ENCODE assay signal across 8 mouse cellular contexts in the genomic region with DNA sequence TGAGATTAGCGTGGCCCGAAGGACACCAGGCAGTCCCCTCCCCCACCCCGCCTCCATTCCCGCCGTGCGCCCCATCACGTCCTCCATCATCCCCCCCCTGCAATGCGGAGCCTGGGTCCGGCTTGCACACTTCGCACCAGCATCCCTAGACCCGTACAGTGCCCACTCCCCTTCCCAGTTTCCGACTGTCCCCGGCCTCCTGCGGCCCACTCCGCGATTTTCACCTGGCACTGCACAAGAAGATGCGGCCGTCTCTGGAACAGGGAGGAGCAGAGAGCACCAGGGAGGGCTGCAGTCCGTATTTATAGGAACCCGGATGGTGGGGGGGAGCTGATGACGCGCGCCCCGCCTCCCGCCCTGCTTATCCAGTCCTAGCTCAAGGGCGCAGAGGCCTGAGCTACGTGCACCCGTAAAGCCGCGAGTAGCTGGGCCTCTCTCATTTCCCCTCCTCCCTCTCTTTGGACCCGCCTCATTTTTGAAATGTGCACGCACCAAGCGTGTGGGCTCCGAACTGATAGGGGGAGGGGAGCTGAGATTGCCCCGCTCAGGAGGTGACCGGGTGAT. TPM values are rescaled to one million over a fixed set of nuclear protein-coding genes. Genes with fewer than 3 reads are reported as not detected.
DNase-seq lines count a peak whose midpoint lies in the region; ATAC-seq and TF ChIP-seq lines count a peak whose summit lies in the region.

No protein-coding gene starts in this region.

- no peak for TF ChIP-seq EP300 in liver, embryonic 14.5 days (IDR thresholded peaks at IDR 0.05; ENCODE audit: low read depth)
- no peak for TF ChIP-seq EP300 in stomach, postnatal 0 days (optimal IDR thresholded peaks at IDR 0.05)

- H3K27ac ChIP-seq in brown adipose tissue, adult 24 weeks (replicated peaks; ENCODE audit: low read depth, low read length) = peak overlapping the region; percentile 97
- peak overlapping the region; percentile 100 for H3K27ac ChIP-seq in heart, embryonic 14.5 days (replicated peaks in 1 of 2; ENCODE audit: control insufficient read depth in 1 of 2, insufficient read depth in 1 of 2, low read depth in 2 of 2, low read length in 2 of 2)
- peak overlapping the region; percentile 83 for H3K27ac ChIP-seq in liver, embryonic 14.5 days
- H3K27ac ChIP-seq in neural tube, embryonic 11.5 days (ENCODE audit: low read depth, low read length) = peak overlapping the region; percentile 95
- H3K27ac ChIP-seq in stomach, postnatal 0 days (replicated peaks) = peak overlapping the region; percentile 97

- peak; percentile 81 for ATAC-seq in heart, embryonic 14.5 days (ENCODE audit: insufficient number of reproducible peaks, insufficient read depth, low FRiP score, low read depth)
- ATAC-seq in liver, embryonic 14.5 days (ENCODE audit: insufficient read depth) = peak; percentile 83
- ATAC-seq in neural tube, embryonic 11.5 days (ENCODE audit: insufficient read depth, low FRiP score, low TSS enrichment) = peak; percentile 92
- ATAC-seq in stomach, postnatal 0 days (ENCODE audit: low FRiP score, low TSS enrichment) = peak; percentile 90

- peak; percentile 98 for DNase-seq in CD4-positive, CD25-positive, alpha-beta regulatory T cell, adult 2 months (ENCODE audit: low read depth, low spot score)
- peak; percentile 56 for DNase-seq in fat pad, adult 2 months (ENCODE audit: extremely low read depth, low read depth, low spot score)
- peak; percentile 98 to 99 for DNase-seq in kidney, postnatal 25 days
- DNase-seq in liver, embryonic 14.5 days (ENCODE audit: low read depth in 3 of 3, low spot score in 3 of 3) = peak; percentile 90 to 94 (median 91)
- DNase-seq in neural tube, embryonic 11.5 days (ENCODE audit: low spot score) = peak; percentile 95
- DNase-seq in stomach, postnatal 0 days (ENCODE audit: low spot score) = peak; percentile 98

- H3K27me3 ChIP-seq in heart, embryonic 14.5 days (ENCODE audit: control insufficient read depth, insufficient read depth, low read length) = no peaks in the 10 kb centered on the region
- no peaks in the 10 kb centered on the region for H3K27me3 ChIP-seq in liver, embryonic 14.5 days (ENCODE audit: control insufficient read depth, insufficient read depth, low read length)
- no peaks in the 10 kb centered on the region for H3K27me3 ChIP-seq in neural tube, embryonic 11.5 days (ENCODE audit: control insufficient read depth, insufficient read depth, low read length)
- no peaks in the 10 kb centered on the region for H3K27me3 ChIP-seq in stomach, postnatal 0 days (ENCODE audit: control insufficient read depth, insufficient read depth, low read length)

- peak overlapping the region; percentile 70 for H3K4me2 ChIP-seq in heart, embryonic 14.5 days (ENCODE audit: low read length)
- peak overlapping the region; percentile 93 for H3K4me2 ChIP-seq in liver, embryonic 14.5 days (ENCODE audit: low read depth)
- H3K4me2 ChIP-seq in neural tube, embryonic 11.5 days (ENCODE audit: low read depth) = peak overlapping the region; percentile 85
- peak overlapping the region; percentile 86 for H3K4me2 ChIP-seq in stomach, postnatal 0 days (replicated peaks; ENCODE audit: low read depth)

- no peaks in the 10 kb centered on the region for H3K4me1 ChIP-seq in brown adipose tissue, adult 24 weeks (ENCODE audit: control insufficient read depth, insufficient read depth, insufficient read length, low read length)
- H3K4me1 ChIP-seq in heart, embryonic 14.5 days (ENCODE audit: control insufficient read depth in 2 of 2, insufficient read depth in 2 of 2, low read length in 2 of 2) = peaks cover 24 to 39% of the 10 kb centered on the region in 2 experiments
- H3K4me1 ChIP-seq in liver, embryonic 14.5 days (replicated peaks; ENCODE audit: control insufficient read depth in 2 of 2, insufficient read depth in 2 of 2, low read length in 1 of 2) = peaks cover 22 to 38% of the 10 kb centered on the region in 2 experiments
- peaks cover 26% of the 10 kb centered on the region for H3K4me1 ChIP-seq in neural tube, embryonic 11.5 days (ENCODE audit: control insufficient read depth, insufficient read depth, low read length)
- peaks cover 10% of the 10 kb centered on the region for H3K4me1 ChIP-seq in stomach, postnatal 0 days (replicated peaks; ENCODE audit: control insufficient read depth, insufficient read depth)

- peak overlapping the region; percentile 92 for H3K4me3 ChIP-seq in brown adipose tissue, adult 24 weeks (ENCODE audit: insufficient read depth, low read depth, low read length)
- H3K4me3 ChIP-seq in heart, embryonic 14.5 days (ENCODE audit: control insufficient read depth in 1 of 2, insufficient read depth in 1 of 2, low read depth in 1 of 2, low read length in 2 of 2) = peak overlapping the region; percentile 76 to 86
- peak overlapping the region; percentile 79 to 93 for H3K4me3 ChIP-seq in liver, embryonic 14.5 days (ENCODE audit: insufficient read depth in 1 of 2, low read depth in 2 of 2, low read length in 2 of 2)
- peak overlapping the region; percentile 96 for H3K4me3 ChIP-seq in neural tube, embryonic 11.5 days (ENCODE audit: low read depth, low read length)
- peak overlapping the region; percentile 84 for H3K4me3 ChIP-seq in stomach, postnatal 0 days (ENCODE audit: low read depth, low read length)

- H3K9me3 ChIP-seq in heart, embryonic 14.5 days (ENCODE audit: control insufficient read depth, low read length) = no peaks in the 10 kb centered on the region
- H3K9me3 ChIP-seq in liver, embryonic 14.5 days (ENCODE audit: control insufficient read depth, low read length) = no peaks in the 10 kb centered on the region
- no peaks in the 10 kb centered on the region for H3K9me3 ChIP-seq in neural tube, embryonic 11.5 days (ENCODE audit: control insufficient read depth, low read length)
- H3K9me3 ChIP-seq in stomach, postnatal 0 days (ENCODE audit: control insufficient read depth, low read length) = no peaks in the 10 kb centered on the region

- H3K36me3 ChIP-seq in heart, embryonic 14.5 days (ENCODE audit: control insufficient read depth, insufficient read depth, low read length) = peaks cover 71% of the 10 kb centered on the region
- peaks cover 44% of the 10 kb centered on the region for H3K36me3 ChIP-seq in liver, embryonic 14.5 days (replicated peaks; ENCODE audit: control insufficient read depth, insufficient read depth, low read depth)
- H3K36me3 ChIP-seq in neural tube, embryonic 11.5 days (ENCODE audit: control insufficient read depth, insufficient read depth, low read length) = peaks cover 24% of the 10 kb centered on the region
- H3K36me3 ChIP-seq in stomach, postnatal 0 days (ENCODE audit: control insufficient read depth, insufficient read depth, low read length) = peaks cover 5% of the 10 kb centered on the region

- H3K9ac ChIP-seq in heart, embryonic 14.5 days (ENCODE audit: low read length) = peak overlapping the region; percentile 97
- peak overlapping the region; percentile 91 for H3K9ac ChIP-seq in liver, embryonic 14.5 days (replicated peaks)
- peak overlapping the region; percentile 97 for H3K9ac ChIP-seq in neural tube, embryonic 11.5 days (ENCODE audit: low read length)
- H3K9ac ChIP-seq in stomach, postnatal 0 days (ENCODE audit: low read length) = peak overlapping the region; percentile 84

- TF ChIP-seq CTCF in liver, embryonic 14.5 days (IDR thresholded peaks at IDR 0.05; ENCODE audit: low read depth) = 0 out of 2 replicates have a peak, but pooled peaks have one; percentile 6
- TF ChIP-seq CTCF in stomach, postnatal 0 days (IDR thresholded peaks at IDR 0.05; ENCODE audit: low read depth) = no peak

- WGBS in heart, embryonic 14.5 days = under 1% methylated on average over 34 of the region's 36 CpGs
- under 1% methylated on average over 36 of the region's 36 CpGs for WGBS in liver, embryonic 14.5 days (ENCODE audit: insufficient replicate concordance)
- whole genome bisulfite sequencing in neural tube, embryonic 11.5 days = 0% methylated on average over 36 of the region's 36 CpGs
- 0% methylated on average over 33 of the region's 36 CpGs for WGBS in stomach, postnatal 0 days

RNA-seq across cellular contexts. Expression of a gene that starts 0.9 kb away (rescaled TPM):
- 1,014 and 1,139 TPM in 2 replicates for polyA plus RNA-seq in brown adipose tissue, adult 24 weeks (2012; ENCODE audit: insufficient read depth, insufficient read length, missing spikeins)
- polyA plus RNA-seq in heart, embryonic 14.5 days (2014; fragmentation: Nextera tagmentation; extraction: Ambion mirVana) = 4,765 and 5,242 TPM in 2 replicates
- polyA plus RNA-seq in liver, embryonic 14.5 days (2012; rRNA removed) = 1,485 and 1,875 TPM in 2 replicates
- 960 and 1,040 TPM in 2 replicates for polyA plus RNA-seq in liver, embryonic 14.5 days (2014; fragmentation: Nextera tagmentation; extraction: Ambion mirVana)
- polyA plus RNA-seq in neural tube, embryonic 11.5 days (2014; fragmentation: Nextera tagmentation; extraction: Ambion mirVana) = 2,338 and 2,354 TPM in 2 replicates
- 920 and 1,103 TPM in 2 replicates for polyA plus RNA-seq in stomach, postnatal 0 days (2015; fragmentation: Nextera tagmentation; extraction: Ambion mirVana)

RNA-seq across cellular contexts. Expression of a gene that starts 20.4 kb away (rescaled TPM):
- 2.9 and 3.2 TPM in 2 replicates for polyA plus RNA-seq in brown adipose tissue, adult 24 weeks (2012; ENCODE audit: insufficient read depth, insufficient read length, missing spikeins)
- polyA plus RNA-seq in heart, embryonic 14.5 days (2014; fragmentation: Nextera tagmentation; extraction: Ambion mirVana) = 8.7 and 9.7 TPM in 2 replicates
- 4.8 and 6.0 TPM in 2 replicates for polyA plus RNA-seq in liver, embryonic 14.5 days (2012; rRNA removed)
- polyA plus RNA-seq in liver, embryonic 14.5 days (2014; fragmentation: Nextera tagmentation; extraction: Ambion mirVana) = 1.8 and 3.7 TPM in 2 replicates
- 13.8 and 16.5 TPM in 2 replicates for polyA plus RNA-seq in neural tube, embryonic 11.5 days (2014; fragmentation: Nextera tagmentation; extraction: Ambion mirVana)
- polyA plus RNA-seq in stomach, postnatal 0 days (2015; fragmentation: Nextera tagmentation; extraction: Ambion mirVana) = 4.4 and 5.7 TPM in 2 replicates

RNA-seq across cellular contexts. Expression of a gene that starts 26.1 kb away (rescaled TPM):
- 7.5 and 9.2 TPM in 2 replicates for polyA plus RNA-seq in brown adipose tissue, adult 24 weeks (2012; ENCODE audit: insufficient read depth, insufficient read length, missing spikeins)
- 66.0 and 67.5 TPM in 2 replicates for polyA plus RNA-seq in heart, embryonic 14.5 days (2014; fragmentation: Nextera tagmentation; extraction: Ambion mirVana)
- 108 and 148 TPM in 2 replicates for polyA plus RNA-seq in liver, embryonic 14.5 days (2012; rRNA removed)
- polyA plus RNA-seq in liver, embryonic 14.5 days (2014; fragmentation: Nextera tagmentation; extraction: Ambion mirVana) = 66.8 and 80.4 TPM in 2 replicates
- polyA plus RNA-seq in neural tube, embryonic 11.5 days (2014; fragmentation: Nextera tagmentation; extraction: Ambion mirVana) = 137 and 139 TPM in 2 replicates
- 15.3 and 16.6 TPM in 2 replicates for polyA plus RNA-seq in stomach, postnatal 0 days (2015; fragmentation: Nextera tagmentation; extraction: Ambion mirVana)

RNA-seq across cellular contexts. Expression of a gene that starts 26.2 kb away (rescaled TPM):
- polyA plus RNA-seq in brown adipose tissue, adult 24 weeks (2012; ENCODE audit: insufficient read depth, insufficient read length, missing spikeins) = 316 and 439 TPM in 2 replicates
- 261 and 264 TPM in 2 replicates for polyA plus RNA-seq in heart, embryonic 14.5 days (2014; fragmentation: Nextera tagmentation; extraction: Ambion mirVana)
- polyA plus RNA-seq in liver, embryonic 14.5 days (2012; rRNA removed) = 22.2 and 50.9 TPM in 2 replicates
- 178 and 182 TPM in 2 replicates for polyA plus RNA-seq in liver, embryonic 14.5 days (2014; fragmentation: Nextera tagmentation; extraction: Ambion mirVana)
- polyA plus RNA-seq in neural tube, embryonic 11.5 days (2014; fragmentation: Nextera tagmentation; extraction: Ambion mirVana) = 178 and 192 TPM in 2 replicates
- polyA plus RNA-seq in stomach, postnatal 0 days (2015; fragmentation: Nextera tagmentation; extraction: Ambion mirVana) = 196 and 211 TPM in 2 replicates

RNA-seq across cellular contexts. Expression of a gene that starts 33.7 kb away (rescaled TPM):
- 10.0 and 16.0 TPM in 2 replicates for polyA plus RNA-seq in brown adipose tissue, adult 24 weeks (2012; ENCODE audit: insufficient read depth, insufficient read length, missing spikeins)
- polyA plus RNA-seq in heart, embryonic 14.5 days (2014; fragmentation: Nextera tagmentation; extraction: Ambion mirVana) = 35.3 and 36.6 TPM in 2 replicates
- 18.9 and 24.5 TPM in 2 replicates for polyA plus RNA-seq in liver, embryonic 14.5 days (2012; rRNA removed)
- 33.1 and 33.7 TPM in 2 replicates for polyA plus RNA-seq in liver, embryonic 14.5 days (2014; fragmentation: Nextera tagmentation; extraction: Ambion mirVana)
- 62.7 and 63.4 TPM in 2 replicates for polyA plus RNA-seq in neural tube, embryonic 11.5 days (2014; fragmentation: Nextera tagmentation; extraction: Ambion mirVana)
- polyA plus RNA-seq in stomach, postnatal 0 days (2015; fragmentation: Nextera tagmentation; extraction: Ambion mirVana) = 25.0 and 26.6 TPM in 2 replicates

Comparison
In these comparisons a context has a peak if more than half of its experiments do, and no peak if none do; other contexts are left out.
1. Peak in every context shown above with its lines: DNase-seq, ATAC-seq, H3K4me3 ChIP-seq and H3K27ac ChIP-seq.